Mouse (Mus musculus) granulocyte monocyte progenitor cell, adult 5-6 weeks (primary cell): Measurements from ENCODE around the gene Cntnap2. TPM values are rescaled to one million over a fixed set of nuclear protein-coding genes. Genes with fewer than 3 reads are reported as not detected.
A peak's percentile ranks its signal among the peaks of the same experiment; 100 is the strongest.
"Not testable (repeated sequence)": the region's sequence is repeated elsewhere in the genome, so short reads cannot be mapped to it uniquely, and the experiment has no call there.

Source experiments
- ATAC-seq: replicated peaks from 2 replicates; pipeline ENCODE4 v1.8.0; 2016; ENCODE audit warnings: mild to moderate bottlenecking, moderate TSS enrichment, inconsistent platforms; ENCODE audit not compliant: poor library complexity, severe bottlenecking
- total RNA-seq, 2 experiments: library from RNA; stranded (forward) in 1 of 2; stranded (reverse) in 1 of 2; fragments of 200-712, 200-1000 nt in 1 of 2; fragments of >200 nt in 1 of 2; fragmentation: Nextera tagmentation in 1 of 2; gene quantifications; 2 replicates each; pipeline ENCODE4 v1.2.3; 2014 to 2017

The Cntnap2 gene
- total RNA-seq, 2 experiments from 2014 or later: not detected

GRCm38 (mm10) chr6:47192478-47192877 lies 2133.3 kb downstream of the Cntnap2 start:
- ATAC-seq: no peak

- ATAC-seq: no peak
Measured at GRCm38 (mm10) chr6:47197570-47197969, 2138.4 kb downstream of the Cntnap2 start.

DNA sequence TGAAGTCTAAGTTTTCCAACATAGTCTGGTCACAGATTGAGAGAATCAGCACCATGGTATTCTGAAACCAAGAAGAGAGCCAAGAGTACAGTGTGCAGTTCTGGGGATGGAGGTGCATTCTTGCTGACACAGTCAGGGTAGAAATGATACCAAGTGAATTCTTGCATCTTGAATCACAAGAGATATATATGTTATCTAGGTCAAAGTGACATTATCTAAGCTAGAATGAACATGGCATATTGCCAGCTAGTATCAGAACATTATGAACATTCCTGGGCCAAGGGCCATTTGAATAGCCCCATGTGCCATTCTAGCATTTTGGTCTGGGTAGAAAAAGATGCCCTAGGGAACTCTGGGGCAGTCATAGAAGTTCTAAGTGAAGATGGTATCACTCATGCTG lies 2141.5 kb downstream of the Cntnap2 start:
- no peak for ATAC-seq

GRCm38 (mm10) chr6:47208031-47208430 lies 2148.9 kb downstream of the Cntnap2 start:
- ATAC-seq: no peak

DNA sequence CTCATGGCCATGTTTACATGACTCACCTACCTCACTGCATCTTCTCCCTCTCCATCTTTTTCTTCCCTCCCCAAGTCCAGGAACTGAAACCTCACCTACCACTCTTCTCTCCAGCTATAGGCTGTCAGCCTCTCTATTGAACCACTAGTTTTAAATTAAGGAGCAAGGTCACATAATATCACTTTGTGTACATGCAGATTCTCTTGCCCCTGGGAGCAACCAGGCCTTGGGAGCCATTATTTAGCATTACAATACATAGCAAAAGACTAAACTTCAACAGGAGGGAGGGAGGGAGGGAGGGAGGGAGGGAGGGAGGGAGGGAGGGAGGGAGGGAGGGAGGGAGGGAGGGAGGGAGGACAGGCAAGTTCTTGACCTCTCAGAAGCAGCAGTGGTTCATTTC lies 2155.6 kb downstream of the Cntnap2 start:
- no peak for ATAC-seq

- ATAC-seq: not testable (repeated sequence)
Measured at GRCm38 (mm10) chr6:47223578-47223977, 2164.4 kb downstream of the Cntnap2 start.

GRCm38 (mm10) chr6:47225391-47225790 lies 2166.2 kb downstream of the Cntnap2 start:
- ATAC-seq: not testable (repeated sequence)

DNA sequence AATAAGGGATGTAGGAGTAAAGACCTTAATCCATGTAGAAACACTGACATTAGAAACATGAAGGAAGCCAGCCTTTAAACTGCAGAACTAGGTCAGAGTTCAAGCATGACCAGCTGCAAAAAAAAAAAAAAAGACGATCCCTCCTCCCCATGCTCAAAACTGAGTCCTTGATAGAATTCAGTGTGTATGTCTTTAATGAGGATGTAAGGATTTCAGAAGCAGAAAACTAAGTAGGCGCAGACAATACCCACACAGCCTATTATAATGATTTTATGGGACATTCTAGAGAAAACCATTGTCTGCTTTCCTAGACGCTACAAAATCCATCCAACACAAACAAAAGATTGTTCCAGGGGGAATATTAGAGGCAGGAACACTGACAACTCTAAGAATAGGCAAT lies 2168.4 kb downstream of the Cntnap2 start:
- ATAC-seq: no peak

DNA sequence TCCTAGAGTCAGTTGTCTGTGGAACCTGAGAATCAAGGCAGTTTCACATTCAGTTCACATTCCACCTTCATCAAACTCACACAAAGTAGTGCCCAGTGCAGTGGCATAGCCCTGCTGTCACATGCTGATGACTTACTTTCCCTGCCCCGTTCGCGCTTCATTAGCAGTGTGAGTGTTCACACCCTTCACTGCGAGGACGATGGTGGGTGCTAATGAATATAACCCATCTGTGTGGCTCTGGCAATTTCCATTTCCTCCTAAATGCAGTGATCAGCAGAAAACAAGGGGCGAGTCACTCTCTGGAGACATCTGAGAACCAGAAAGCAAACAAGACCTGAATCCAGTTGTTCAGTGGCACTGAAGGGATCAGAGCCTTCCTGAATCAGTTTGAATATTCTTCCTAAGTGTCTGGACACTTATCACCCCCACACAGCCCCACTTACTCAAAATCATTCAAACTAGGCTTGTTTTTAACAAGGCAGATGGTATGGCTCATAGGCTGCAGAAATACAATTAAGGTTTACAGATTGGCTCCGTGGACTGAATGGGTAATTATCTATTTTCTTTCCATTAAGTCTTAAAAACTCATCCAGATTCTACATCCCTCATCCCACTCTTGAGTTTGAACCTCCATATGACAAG lies 2169.6 kb downstream of the Cntnap2 start:
- no peak for ATAC-seq

DNA sequence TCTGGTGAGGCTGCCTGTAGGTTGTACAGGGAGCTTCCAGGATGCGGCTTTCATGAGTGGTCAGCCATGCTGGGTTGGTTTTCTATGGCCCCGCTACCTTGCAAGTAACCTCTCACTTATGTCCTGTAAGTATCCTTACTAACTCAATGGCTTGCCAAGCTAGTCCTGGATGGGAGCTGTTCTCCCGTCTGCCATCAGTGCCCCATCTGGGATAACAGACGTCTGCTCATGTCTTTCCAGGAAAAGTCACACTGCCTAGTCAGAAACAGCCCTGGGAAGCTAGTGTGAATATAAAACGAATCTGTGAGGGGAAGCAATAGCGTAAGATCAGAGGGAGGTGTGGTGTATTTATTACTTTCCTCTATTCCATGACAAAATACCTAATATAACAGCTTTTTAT lies 2172.4 kb downstream of the Cntnap2 start:
- ATAC-seq: no peak

DNA sequence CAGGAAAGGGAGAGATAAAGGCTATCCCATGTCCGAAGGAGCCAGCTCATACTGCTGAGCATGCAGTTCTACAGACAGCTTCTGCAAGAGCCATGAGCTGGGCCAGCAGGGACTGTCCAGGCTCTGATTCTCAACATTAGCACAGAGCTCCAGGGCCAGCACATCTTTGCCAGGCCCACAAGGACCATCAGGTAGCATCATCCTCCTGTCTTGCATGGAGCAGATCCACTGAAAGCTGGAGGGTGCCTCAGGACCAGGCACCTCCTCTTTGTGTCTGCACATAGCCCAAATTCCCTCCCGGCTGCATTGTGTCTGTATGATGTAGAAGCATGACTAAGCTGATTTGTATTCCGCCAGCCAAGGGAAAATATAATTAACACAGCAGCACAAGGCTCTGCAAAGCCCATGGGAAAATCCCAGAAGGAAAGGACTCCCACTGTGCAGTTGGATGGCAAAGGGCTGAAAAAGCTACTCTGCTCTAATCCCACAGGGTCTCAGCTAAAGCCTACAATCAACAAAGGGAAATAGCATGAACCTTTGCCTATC lies 2180.3 kb downstream of the Cntnap2 start:
- no peak for ATAC-seq

DNA sequence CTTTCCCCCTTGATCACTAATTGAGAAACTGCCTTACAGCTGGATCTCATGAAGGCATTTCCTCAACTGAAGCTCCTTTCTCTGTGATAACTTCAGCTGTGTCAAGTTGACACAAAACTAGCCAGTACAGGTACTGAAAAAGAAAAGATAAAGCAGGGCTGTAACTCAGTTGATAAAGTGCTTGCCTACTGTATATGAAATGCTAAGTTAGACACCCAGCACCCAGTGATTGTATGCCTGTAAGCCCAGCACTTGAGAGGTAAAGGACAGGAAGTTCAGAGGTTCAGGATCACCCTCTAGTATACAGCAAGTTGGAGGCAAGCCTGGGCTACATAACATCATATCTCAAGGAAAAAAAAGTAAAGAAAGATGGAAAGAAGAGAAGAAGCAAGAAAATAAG lies 2182.2 kb downstream of the Cntnap2 start:
- no peak for ATAC-seq

DNA sequence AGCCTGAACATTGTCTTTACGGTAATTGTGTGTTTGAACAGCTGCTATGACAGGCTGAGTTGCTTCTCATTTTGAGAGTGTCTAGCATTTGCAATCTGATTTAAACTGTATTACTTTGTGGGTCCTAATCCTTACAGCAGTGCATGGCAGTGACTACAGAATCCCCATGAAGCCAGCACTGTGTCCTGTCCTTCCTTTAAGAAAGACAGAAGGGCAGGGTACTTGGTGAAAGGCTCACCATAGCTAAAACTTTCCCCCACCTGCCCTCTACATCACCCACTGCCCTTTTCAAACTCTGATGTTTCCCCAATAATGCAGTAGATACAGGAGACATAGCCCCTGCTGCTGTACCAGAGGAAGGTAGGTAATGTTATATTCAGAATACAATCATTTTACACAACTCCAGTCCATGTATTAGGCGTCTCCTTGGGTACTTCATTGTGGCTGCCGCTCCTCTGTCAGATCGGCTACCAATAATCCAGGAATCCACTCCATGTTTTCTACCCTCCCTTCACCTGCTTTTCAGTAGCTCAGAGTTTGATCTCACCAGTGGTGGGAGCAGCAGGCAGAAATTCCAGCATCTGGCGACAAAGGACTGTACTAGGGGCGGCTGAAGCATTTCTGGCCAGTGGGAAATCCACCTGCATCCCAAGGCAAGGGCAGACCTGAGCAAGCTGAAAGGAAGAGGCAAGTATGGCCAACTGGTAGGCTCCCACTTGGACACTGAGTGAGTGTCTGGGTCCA lies 2184.9 kb downstream of the Cntnap2 start:
- ATAC-seq: no peak; the same call in 1 of the 2 replicates

DNA sequence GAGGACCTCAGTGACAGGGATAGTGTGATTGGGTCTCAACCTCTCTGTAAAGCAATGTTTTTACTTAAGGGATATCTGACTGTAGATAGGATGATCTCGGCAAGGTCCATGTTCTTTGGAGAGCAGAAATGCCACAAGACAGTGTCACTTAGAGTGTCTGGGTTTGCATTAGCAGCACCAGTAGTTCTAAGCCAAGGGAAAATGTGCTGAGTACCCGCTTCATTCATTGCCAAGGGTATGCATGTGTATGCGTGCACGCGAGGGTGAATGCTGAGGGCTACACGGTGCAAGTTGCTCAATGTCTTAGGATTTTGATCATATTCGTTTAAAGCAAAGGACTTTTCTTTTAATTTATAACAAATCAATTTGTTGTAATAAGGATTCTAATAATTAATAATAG lies 2185.5 kb downstream of the Cntnap2 start:
- no peak for ATAC-seq

DNA sequence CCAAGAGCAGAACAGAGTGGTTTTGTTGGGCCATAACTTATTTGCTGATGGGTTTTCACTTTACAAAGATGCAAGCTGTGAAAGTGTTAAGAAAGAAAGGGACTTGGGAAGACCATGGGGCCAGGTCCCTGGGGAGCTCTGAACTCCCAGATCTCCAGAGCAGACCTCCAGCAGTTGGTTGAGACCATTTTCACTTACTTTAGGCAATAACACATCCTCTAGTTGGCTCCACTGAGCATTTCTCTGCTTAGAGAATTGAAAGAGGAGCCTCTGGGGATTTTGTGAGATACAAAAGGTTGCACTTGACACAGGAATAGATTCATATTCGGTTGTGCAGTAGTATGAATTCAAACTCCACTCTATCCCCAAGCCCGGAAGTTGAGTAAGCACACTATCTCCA lies 2196.1 kb downstream of the Cntnap2 start:
- ATAC-seq: no peak

DNA sequence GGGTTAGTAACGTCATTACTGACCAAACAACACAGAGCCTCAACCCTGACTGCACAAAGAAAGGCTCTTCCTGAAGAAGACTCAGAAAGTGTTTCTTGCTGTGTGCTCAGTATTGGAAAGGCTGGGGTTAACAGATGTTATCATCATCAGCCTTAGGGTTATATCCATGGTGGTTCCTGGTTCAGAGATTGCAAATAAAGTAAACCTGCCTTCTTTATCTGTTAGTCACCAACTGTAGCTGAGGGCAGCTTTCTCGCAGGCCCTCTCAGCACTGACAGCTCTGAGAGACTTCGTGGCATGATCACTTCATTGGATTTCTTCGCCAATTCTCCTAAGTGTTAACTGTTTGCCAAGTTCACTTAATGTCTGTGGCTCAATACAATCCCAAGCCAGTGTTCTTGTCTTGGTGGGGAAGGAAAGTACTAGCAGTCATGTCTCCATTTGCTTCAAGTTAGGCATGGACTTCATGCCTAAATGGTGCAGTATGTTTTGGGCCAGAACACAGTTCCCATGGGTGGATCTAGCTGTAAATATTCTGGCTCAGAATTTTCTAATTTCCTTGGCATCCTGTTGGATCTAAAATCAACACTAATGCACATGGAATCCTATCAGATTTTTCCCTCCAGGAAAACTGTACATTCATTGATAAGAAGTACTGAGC lies 2197.2 kb downstream of the Cntnap2 start:
- no peak for ATAC-seq

DNA sequence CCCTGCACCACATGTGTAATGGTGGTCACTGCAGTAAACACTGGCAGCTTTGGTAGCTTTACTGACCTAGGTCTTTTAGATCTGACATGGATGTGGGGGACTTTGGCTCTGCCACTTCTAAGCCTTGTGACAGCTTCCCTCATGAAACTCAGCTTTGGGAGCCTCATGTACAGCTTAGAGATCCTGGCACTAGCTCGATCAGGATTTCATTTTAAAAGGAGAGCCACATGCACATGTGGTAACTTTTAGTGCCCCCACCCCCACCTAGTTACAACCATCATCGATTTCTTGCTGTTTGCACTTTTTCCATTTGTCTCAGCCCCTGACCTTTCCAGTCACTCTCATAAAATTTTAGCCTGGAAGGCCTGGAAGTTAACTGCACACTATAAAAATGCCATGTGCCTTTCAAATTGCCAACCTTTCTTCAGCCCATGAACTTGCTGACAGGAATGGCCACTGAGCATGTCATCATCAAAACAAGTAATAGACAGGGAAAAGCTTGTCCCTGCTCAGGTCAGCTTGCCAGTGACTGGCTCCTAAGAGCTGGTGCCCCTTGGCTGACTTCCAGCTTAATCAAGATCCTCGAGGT lies 2197.9 kb downstream of the Cntnap2 start:
- ATAC-seq: no peak

DNA sequence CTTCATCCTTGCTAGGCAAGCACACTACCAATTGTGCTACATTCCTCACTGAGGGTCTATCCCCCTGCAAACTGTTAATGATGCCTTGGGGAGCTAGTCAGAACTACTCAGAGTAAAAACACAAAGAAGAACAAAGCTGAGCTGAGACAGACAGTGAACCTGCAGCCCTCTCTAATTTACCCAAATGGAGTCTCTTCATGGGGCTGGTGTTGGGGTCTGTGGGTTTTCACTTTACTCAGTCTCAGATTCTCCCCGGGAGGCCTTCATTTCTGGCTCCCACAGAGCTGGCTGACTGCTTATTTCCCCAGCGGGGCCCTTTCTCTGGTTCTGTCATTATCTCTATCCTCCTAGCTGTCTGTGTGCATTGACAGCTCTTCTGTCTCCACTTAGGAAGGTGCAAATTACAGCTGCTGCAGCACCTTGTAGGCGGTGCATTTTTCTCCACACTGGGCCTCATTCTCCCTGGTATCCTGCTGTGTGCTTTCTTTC lies 2200.5 kb downstream of the Cntnap2 start:
- ATAC-seq: no peak

DNA sequence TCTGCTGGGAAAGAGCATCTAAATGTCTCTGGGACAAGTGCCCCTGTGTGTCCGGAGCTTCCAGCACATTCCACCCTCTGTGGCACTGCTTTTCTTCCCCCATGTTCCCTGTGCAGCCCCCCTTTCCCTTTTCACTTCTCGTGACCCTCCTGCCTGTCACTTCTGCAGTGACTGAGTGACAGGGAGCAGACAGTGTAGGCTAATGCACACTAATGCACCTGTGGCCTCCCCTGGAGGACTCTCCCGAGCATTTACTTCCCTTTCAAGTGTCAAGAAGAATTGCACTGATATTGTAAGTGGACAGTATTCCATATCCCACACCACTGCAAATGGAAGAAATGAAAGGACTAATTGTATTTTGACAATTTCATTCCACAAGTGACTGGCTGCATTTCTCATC lies 2208.1 kb downstream of the Cntnap2 start:
- no peak for ATAC-seq

DNA sequence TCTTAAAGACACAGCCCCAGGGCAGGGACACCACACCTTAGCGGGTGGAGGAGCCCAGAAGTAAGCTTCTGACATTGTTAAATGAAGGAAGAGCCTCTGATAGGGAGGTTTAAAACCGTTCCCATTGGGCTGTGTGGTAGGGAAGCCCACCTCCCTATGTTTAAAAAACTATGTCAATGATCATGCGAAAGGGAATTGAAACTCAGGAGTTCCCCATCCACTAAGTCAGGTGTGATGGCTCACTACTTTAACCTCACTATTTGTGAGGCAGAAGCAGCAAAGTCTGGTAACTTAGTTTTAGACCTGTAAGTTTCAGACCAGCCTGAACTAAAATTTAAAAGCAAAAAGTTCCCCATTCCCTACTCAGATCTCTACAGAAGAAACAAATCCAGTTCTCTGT lies 2210.3 kb downstream of the Cntnap2 start:
- no peak for ATAC-seq

DNA sequence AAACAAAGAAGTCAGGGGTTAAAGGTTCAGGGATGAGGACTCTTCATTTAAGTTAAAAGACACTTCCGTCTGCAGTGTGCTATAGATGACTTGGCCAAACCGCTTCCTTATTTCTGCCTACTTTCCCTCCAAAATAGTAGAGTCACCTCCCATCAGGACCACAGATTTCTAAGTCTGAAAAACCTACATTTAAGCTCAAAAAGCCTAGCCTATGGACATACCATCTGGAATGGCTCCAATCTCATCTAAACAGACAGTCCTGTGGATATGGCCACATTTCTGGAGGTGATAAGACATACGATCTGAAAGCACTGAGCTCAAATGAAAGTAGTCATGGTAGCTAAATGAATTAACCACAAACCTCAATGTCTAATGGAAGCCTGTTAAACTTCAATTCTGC lies 2212.4 kb downstream of the Cntnap2 start:
- peak; percentile 45; the same call in 1 of the 2 replicates for ATAC-seq
